Mouse (Mus musculus): ENCODE data around the gene Nmt1.

Gene Nmt1

GRCm38 (mm10) chr11:102998577-102999316 lies 29.2 kb upstream of the Nmt1 start:
- DNase-seq (ENCODE audit: low read depth, low spot score), result no peak
- Histone ChIP-seq H3K27me3 (ENCODE audit: control insufficient read depth, insufficient read depth, low read length, poor library complexity, severe bottlenecking) (no peaks in the 10 kb centered on the region), H3K36me3 (ENCODE audit: control insufficient read depth, insufficient read depth, low read length, poor library complexity, severe bottlenecking) (peaks cover 8% of the 10 kb centered on the region)

DNA sequence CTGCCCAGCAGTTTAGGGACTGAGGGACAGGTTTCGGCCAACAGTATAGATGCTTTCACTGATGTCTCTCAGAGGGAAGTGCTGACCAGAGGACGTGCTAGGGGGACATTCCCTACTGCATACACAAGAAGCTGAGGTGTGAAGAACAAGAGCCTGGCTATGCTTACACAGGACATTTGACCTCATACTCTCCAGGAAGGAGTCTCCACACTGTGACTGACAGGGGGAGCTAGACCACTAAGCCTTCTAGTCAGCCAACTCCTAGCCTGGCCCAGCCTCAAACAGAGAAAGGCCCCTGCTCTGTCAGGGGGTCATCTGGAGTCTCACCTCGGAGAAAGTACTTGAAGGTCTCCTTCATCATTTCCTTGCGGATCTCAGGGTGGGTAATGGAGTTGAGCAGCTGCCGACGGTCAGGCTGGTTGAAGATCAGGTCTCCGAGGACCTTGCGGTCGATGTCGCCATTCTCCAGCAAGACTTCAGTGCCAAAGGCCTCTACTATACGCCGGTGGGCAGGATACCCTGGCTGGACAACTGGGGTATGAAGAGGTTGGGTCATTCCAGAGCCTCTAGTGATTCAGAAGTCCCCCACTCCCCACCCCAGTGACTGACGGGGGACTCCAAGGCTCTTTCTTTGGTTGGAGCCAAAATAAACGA lies 28.5 kb upstream of the Nmt1 start:
- H3K27me3 ChIP-seq (ENCODE audit: control insufficient read depth, insufficient read depth, low read length, poor library complexity, severe bottlenecking), result no peaks in the 10 kb centered on the region
- no peak for DNase-seq (ENCODE audit: low read depth, low spot score)
- peaks cover 8% of the 10 kb centered on the region for H3K36me3 ChIP-seq (ENCODE audit: control insufficient read depth, insufficient read depth, low read length, poor library complexity, severe bottlenecking)

- Histone ChIP-seq H3K36me3 (ENCODE audit: control insufficient read depth, insufficient read depth, low read length, poor library complexity, severe bottlenecking) (peaks cover 8% of the 10 kb centered on the region), H3K27me3 (ENCODE audit: control insufficient read depth, insufficient read depth, low read length, poor library complexity, severe bottlenecking) (no peaks in the 10 kb centered on the region)
- DNase-seq (ENCODE audit: low read depth, low spot score), result no peak
Observed at GRCm38 (mm10) chr11:103000111-103000510, 27.9 kb upstream of the Nmt1 start.

DNA sequence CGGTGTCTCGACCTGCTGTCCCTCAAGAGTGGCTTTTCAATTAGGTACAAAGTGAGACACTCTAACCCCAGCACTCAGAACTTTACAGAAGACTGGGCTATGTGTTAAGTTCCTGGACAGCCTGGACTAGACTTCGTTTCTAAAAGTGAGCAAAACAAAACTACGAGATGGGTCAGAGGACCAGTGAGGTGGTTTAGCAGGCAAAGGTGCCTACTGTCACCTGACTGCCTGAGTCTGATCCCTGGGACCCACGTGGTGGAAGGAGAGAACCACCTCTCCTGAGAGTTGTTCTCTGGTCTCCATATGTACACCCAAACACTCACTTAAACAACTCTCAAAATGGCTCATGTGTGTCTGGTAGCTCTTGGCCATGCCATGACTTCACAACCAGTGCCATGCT lies 26.9 kb upstream of the Nmt1 start:
- Histone ChIP-seq H3K36me3 (ENCODE audit: control insufficient read depth, insufficient read depth, low read length, poor library complexity, severe bottlenecking) (peaks cover 5% of the 10 kb centered on the region), H3K27me3 (ENCODE audit: control insufficient read depth, insufficient read depth, low read length, poor library complexity, severe bottlenecking) (no peaks in the 10 kb centered on the region)
- no peak for DNase-seq (ENCODE audit: low read depth, low spot score)

GRCm38 (mm10) chr11:103003210-103003609 lies 24.8 kb upstream of the Nmt1 start:
- Histone ChIP-seq H3K27me3 (ENCODE audit: control insufficient read depth, insufficient read depth, low read length, poor library complexity, severe bottlenecking) (no peaks in the 10 kb centered on the region), H3K36me3 (ENCODE audit: control insufficient read depth, insufficient read depth, low read length, poor library complexity, severe bottlenecking) (peaks cover under 1% of the 10 kb centered on the region; the same call in 1 of the 2 replicates)
- no peak for DNase-seq (ENCODE audit: low read depth, low spot score)

DNA sequence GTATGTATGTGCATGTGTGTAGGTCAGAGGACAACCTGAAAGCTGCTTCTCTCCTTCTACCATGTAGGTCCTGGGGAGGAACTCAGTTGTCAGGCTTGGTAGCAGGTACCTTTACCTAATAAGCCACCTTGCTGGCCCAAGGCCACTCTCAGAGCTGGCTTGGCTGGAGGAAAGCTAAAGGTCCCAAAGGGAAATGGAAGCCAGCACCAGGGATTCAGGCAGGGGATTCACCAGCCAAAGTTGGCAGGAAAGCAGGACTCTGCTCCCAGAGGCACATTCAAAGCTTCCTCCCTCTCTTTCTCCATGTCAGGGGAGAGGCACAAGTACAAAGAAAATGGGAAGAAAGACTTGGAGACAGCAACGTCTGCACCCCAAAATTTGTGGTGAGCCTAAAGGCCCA lies 23.1 kb upstream of the Nmt1 start:
- DNase-seq (ENCODE audit: low read depth, low spot score), result no peak
- Histone ChIP-seq H3K27me3 (ENCODE audit: control insufficient read depth, insufficient read depth, low read length, poor library complexity, severe bottlenecking) (no peaks in the 10 kb centered on the region), H3K36me3 (ENCODE audit: control insufficient read depth, insufficient read depth, low read length, poor library complexity, severe bottlenecking) (no peaks in the 10 kb centered on the region)

GRCm38 (mm10) chr11:103005254-103005981 lies 22.6 kb upstream of the Nmt1 start:
- no peaks in the 10 kb centered on the region for H3K27me3 ChIP-seq (ENCODE audit: control insufficient read depth, insufficient read depth, low read length, poor library complexity, severe bottlenecking)
- no peaks in the 10 kb centered on the region for H3K36me3 ChIP-seq (ENCODE audit: control insufficient read depth, insufficient read depth, low read length, poor library complexity, severe bottlenecking)
- no peak for DNase-seq (ENCODE audit: low read depth, low spot score)

DNA sequence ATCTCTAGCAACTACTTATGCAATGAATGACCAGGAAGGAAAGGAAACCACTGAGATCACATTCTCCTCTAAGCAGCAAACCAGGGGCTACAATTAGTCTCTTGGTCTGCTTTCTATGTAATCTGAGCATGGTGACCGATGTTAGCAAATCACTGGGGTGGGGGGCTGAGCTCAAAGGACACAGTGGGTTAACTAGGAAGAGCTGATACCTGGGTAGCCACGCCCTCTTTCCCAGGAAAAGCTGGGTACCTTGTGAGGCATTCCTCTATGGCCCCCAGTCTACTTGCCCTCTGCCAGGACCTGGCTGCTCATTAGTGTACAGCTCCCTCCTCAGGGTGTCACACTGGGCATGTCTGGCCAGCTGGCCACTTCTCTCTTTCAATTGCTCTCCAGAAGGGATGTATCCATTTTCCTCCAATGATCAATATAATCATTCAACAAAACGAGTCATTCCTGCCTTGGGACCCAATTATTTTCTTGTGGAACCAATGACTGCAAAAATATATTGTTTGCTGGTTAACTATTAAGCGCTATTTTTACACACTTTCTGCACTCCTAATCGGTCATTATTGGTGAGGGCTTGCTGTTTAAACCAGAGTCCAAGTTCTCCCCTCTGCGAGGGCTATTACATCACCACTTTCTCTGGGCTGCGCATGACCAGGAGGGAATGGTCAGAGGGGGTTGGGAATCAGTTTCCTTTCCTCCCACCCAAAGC lies 21.5 kb upstream of the Nmt1 start:
- Histone ChIP-seq H3K36me3 (ENCODE audit: control insufficient read depth, insufficient read depth, low read length, poor library complexity, severe bottlenecking) (no peaks in the 10 kb centered on the region), H3K27me3 (ENCODE audit: control insufficient read depth, insufficient read depth, low read length, poor library complexity, severe bottlenecking) (no peaks in the 10 kb centered on the region)
- no peak for DNase-seq (ENCODE audit: low read depth, low spot score)

GRCm38 (mm10) chr11:103007001-103007340 lies 21.0 kb upstream of the Nmt1 start:
- no peaks in the 10 kb centered on the region for H3K36me3 ChIP-seq (ENCODE audit: control insufficient read depth, insufficient read depth, low read length, poor library complexity, severe bottlenecking)
- DNase-seq (ENCODE audit: low read depth, low spot score), result no peak
- no peaks in the 10 kb centered on the region for H3K27me3 ChIP-seq (ENCODE audit: control insufficient read depth, insufficient read depth, low read length, poor library complexity, severe bottlenecking)

- no peaks in the 10 kb centered on the region for H3K27me3 ChIP-seq (ENCODE audit: control insufficient read depth, insufficient read depth, low read length, poor library complexity, severe bottlenecking)
- H3K36me3 ChIP-seq (ENCODE audit: control insufficient read depth, insufficient read depth, low read length, poor library complexity, severe bottlenecking), result no peaks in the 10 kb centered on the region
- no peak for DNase-seq (ENCODE audit: low read depth, low spot score)
Observed at GRCm38 (mm10) chr11:103008558-103008957, 19.4 kb upstream of the Nmt1 start.

GRCm38 (mm10) chr11:103009208-103009607 lies 18.8 kb upstream of the Nmt1 start:
- Histone ChIP-seq H3K27me3 (ENCODE audit: control insufficient read depth, insufficient read depth, low read length, poor library complexity, severe bottlenecking) (no peaks in the 10 kb centered on the region), H3K36me3 (ENCODE audit: control insufficient read depth, insufficient read depth, low read length, poor library complexity, severe bottlenecking) (no peaks in the 10 kb centered on the region)
- DNase-seq (ENCODE audit: low read depth, low spot score), result peak; percentile 58

GRCm38 (mm10) chr11:103010454-103011205 lies 17.4 kb upstream of the Nmt1 start:
- no peak for DNase-seq (ENCODE audit: low read depth, low spot score)
- H3K27me3 ChIP-seq (ENCODE audit: control insufficient read depth, insufficient read depth, low read length, poor library complexity, severe bottlenecking), result no peaks in the 10 kb centered on the region

GRCm38 (mm10) chr11:103011206-103011497 lies 16.8 kb upstream of the Nmt1 start:
- Histone ChIP-seq H3K27me3 (ENCODE audit: control insufficient read depth, insufficient read depth, low read length, poor library complexity, severe bottlenecking) (no peaks in the 10 kb centered on the region), H3K36me3 (ENCODE audit: control insufficient read depth, insufficient read depth, low read length, poor library complexity, severe bottlenecking) (no peaks in the 10 kb centered on the region)
- no peak for DNase-seq (ENCODE audit: low read depth, low spot score)

More at GRCm38 (mm10) chr11:103010454-103011205, 17.4 kb upstream of the Nmt1 start:
- no peaks in the 10 kb centered on the region for H3K36me3 ChIP-seq (ENCODE audit: control insufficient read depth, insufficient read depth, low read length, poor library complexity, severe bottlenecking)
